Mouse (Mus musculus): ENCODE results near the gene Itga3. TPM values are rescaled to one million over a fixed set of nuclear protein-coding genes. Genes with fewer than 3 reads are reported as not detected.

Gene Itga3
- polyA plus RNA-seq, 1 experiment: 49.4 TPM

DNA sequence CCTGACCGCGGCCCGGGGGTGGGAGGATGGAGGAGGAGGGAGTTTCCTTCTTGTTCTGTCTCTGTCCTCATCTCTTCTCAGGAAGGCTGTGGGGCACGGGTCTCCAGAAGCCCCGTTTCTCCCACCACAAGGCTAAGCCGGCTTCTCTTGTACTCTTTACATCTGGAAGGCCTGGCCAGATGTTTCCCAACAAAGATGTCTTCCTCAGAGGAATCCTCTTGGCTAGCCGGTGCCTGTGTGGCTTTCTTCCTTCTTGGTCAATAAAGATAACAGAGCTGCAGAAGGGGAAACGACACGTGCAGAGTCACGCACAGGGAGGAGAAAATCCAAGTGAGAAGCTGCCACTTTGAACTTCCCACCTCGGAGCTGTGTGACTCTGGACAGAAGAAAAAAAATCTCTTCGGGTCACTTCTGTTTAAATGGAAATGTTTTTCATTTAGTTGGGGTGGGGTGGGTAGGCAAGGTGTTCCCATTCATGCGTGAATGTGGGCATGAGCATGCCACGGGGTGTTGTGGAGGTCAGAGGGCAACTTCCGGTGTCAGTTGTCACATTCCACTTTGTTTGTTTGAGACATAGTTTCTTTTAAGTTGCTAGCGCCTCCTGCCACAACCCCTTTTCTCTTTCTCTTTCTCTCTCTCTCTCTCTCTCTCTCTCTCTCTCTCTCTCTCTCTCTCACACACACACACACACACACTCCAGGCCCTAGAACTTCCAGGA lies 24.6 kb upstream of the Itga3 start:
- TF ChIP-seq POLR2A (IDR thresholded peaks at IDR 0.05; ENCODE audit: borderline replicate concordance, insufficient read depth, low read length) (no peak), CTCF (IDR thresholded peaks at IDR 0.05; ENCODE audit: borderline replicate concordance, insufficient read depth, low read depth, low read length) (no peak)

GRCm38 (mm10) chr11:95100393-95100792 lies 23.8 kb upstream of the Itga3 start:
- Histone ChIP-seq H3K4me3 (replicated peaks; ENCODE audit: insufficient read depth, low read depth, low read length) (no peak overlapping the region), H3K27me3 (ENCODE audit: control insufficient read depth, insufficient read depth, low read length) (no peaks in the 10 kb centered on the region), H3K27ac (ENCODE audit: insufficient read depth, low read length) (no peak overlapping the region), H3K4me1 (ENCODE audit: control insufficient read depth, insufficient read depth, low read length) (no peaks in the 10 kb centered on the region)
- TF ChIP-seq CTCF (IDR thresholded peaks at IDR 0.05; ENCODE audit: borderline replicate concordance, insufficient read depth, low read depth, low read length): no peak
- no peak for TF ChIP-seq POLR2A (IDR thresholded peaks at IDR 0.05; ENCODE audit: borderline replicate concordance, insufficient read depth, low read length)
- no peak for DNase-seq
- 51% methylated on average over 3 of the region's 3 CpGs for WGBS

More for the DNA sequence above, 24.6 kb upstream of the Itga3 start:
- DNase-seq: no peak
- WGBS: 47% methylated on average over 16 of the region's 16 CpGs
- H3K27ac ChIP-seq (ENCODE audit: insufficient read depth, low read length): no peak overlapping the region
- no peak overlapping the region for H3K4me3 ChIP-seq (replicated peaks; ENCODE audit: insufficient read depth, low read depth, low read length)
- H3K4me1 ChIP-seq (ENCODE audit: control insufficient read depth, insufficient read depth, low read length): no peaks in the 10 kb centered on the region
- no peaks in the 10 kb centered on the region for H3K27me3 ChIP-seq (ENCODE audit: control insufficient read depth, insufficient read depth, low read length)

GRCm38 (mm10) chr11:95098346-95099095 lies 21.9 kb upstream of the Itga3 start:
- Histone ChIP-seq H3K4me1 (ENCODE audit: control insufficient read depth, insufficient read depth, low read length) (no peaks in the 10 kb centered on the region), H3K27me3 (ENCODE audit: control insufficient read depth, insufficient read depth, low read length) (no peaks in the 10 kb centered on the region), H3K4me3 (replicated peaks; ENCODE audit: insufficient read depth, low read depth, low read length) (no peak overlapping the region), H3K27ac (ENCODE audit: insufficient read depth, low read length) (no peak overlapping the region)
- 76% methylated on average over 5 of the region's 5 CpGs for WGBS
- no peak for TF ChIP-seq CTCF (IDR thresholded peaks at IDR 0.05; ENCODE audit: borderline replicate concordance, insufficient read depth, low read depth, low read length)
- TF ChIP-seq POLR2A (IDR thresholded peaks at IDR 0.05; ENCODE audit: borderline replicate concordance, insufficient read depth, low read length): no peak
- no peak for DNase-seq

- 45% methylated on average over 6 of the region's 6 CpGs for WGBS
- Histone ChIP-seq H3K27ac (ENCODE audit: insufficient read depth, low read length) (no peak overlapping the region), H3K4me3 (replicated peaks; ENCODE audit: insufficient read depth, low read depth, low read length) (no peak overlapping the region), H3K27me3 (ENCODE audit: control insufficient read depth, insufficient read depth, low read length) (no peaks in the 10 kb centered on the region), H3K4me1 (ENCODE audit: control insufficient read depth, insufficient read depth, low read length) (no peaks in the 10 kb centered on the region)
- no peak for DNase-seq
- no peak for TF ChIP-seq CTCF (IDR thresholded peaks at IDR 0.05; ENCODE audit: borderline replicate concordance, insufficient read depth, low read depth, low read length)
- no peak for TF ChIP-seq POLR2A (IDR thresholded peaks at IDR 0.05; ENCODE audit: borderline replicate concordance, insufficient read depth, low read length)
Measured at GRCm38 (mm10) chr11:95097889-95098288, 21.3 kb upstream of the Itga3 start.

GRCm38 (mm10) chr11:95096608-95097373 lies 20.2 kb upstream of the Itga3 start:
- TF ChIP-seq POLR2A (IDR thresholded peaks at IDR 0.05; ENCODE audit: borderline replicate concordance, insufficient read depth, low read length) (no peak), CTCF (IDR thresholded peaks at IDR 0.05; ENCODE audit: borderline replicate concordance, insufficient read depth, low read depth, low read length) (no peak)
- WGBS: 53% methylated on average over 4 of the region's 4 CpGs
- no peak overlapping the region for H3K4me3 ChIP-seq (replicated peaks; ENCODE audit: insufficient read depth, low read depth, low read length)
- no peaks in the 10 kb centered on the region for H3K27me3 ChIP-seq (ENCODE audit: control insufficient read depth, insufficient read depth, low read length)
- no peak overlapping the region for H3K27ac ChIP-seq (ENCODE audit: insufficient read depth, low read length)
- DNase-seq: no peak
- H3K4me1 ChIP-seq (ENCODE audit: control insufficient read depth, insufficient read depth, low read length): no peaks in the 10 kb centered on the region

DNA sequence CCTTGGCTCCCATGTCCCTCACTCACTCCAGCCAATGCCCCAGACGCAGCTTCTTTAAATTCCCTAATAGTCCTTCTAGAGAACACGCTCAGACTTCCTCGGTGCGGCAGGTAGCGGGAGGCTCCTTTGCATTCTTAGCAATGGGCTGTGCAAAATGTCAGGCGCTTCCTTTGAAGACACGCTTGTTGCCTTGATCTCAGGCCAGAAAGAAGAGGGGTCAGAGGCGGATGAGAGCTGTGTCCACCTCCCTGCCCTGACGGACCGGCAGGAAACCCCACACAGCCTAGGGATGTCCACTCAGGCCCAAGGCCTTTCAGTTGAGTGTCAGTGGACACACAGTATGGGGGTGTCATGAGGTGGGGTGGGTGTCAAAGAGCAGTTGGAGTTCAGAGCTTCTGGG lies 19.0 kb upstream of the Itga3 start:
- TF ChIP-seq POLR2A (IDR thresholded peaks at IDR 0.05; ENCODE audit: borderline replicate concordance, insufficient read depth, low read length) (no peak), CTCF (IDR thresholded peaks at IDR 0.05; ENCODE audit: borderline replicate concordance, insufficient read depth, low read depth, low read length) (no peak)
- no peak for DNase-seq
- WGBS: 76% methylated on average over 10 of the region's 10 CpGs
- H3K4me1 ChIP-seq (ENCODE audit: control insufficient read depth, insufficient read depth, low read length): no peaks in the 10 kb centered on the region
- H3K4me3 ChIP-seq (replicated peaks; ENCODE audit: insufficient read depth, low read depth, low read length): no peak overlapping the region
- no peak overlapping the region for H3K27ac ChIP-seq (ENCODE audit: insufficient read depth, low read length)
- no peaks in the 10 kb centered on the region for H3K27me3 ChIP-seq (ENCODE audit: control insufficient read depth, insufficient read depth, low read length)

DNA sequence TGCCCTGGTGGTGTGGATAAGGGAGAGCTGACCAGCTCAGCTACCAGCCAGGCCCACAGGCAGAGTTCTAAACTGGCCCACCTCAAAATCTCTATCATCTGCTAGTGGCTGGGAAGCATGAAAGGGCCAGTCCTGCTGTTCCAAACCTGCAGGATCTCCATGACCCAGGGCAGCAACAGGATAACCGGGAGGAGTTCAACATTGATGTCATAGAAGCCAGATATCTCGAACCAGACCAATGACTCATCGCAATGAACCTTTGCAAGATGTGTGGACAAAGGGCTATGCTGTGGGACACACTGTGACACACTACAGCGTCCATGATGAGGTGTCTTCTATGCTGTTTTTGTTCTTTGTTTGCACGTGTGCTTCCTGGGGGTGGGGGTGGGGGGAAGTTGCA lies 16.5 kb upstream of the Itga3 start:
- Histone ChIP-seq H3K4me1 (ENCODE audit: control insufficient read depth, insufficient read depth, low read length) (no peaks in the 10 kb centered on the region), H3K4me3 (replicated peaks; ENCODE audit: insufficient read depth, low read depth, low read length) (no peak overlapping the region), H3K27ac (ENCODE audit: insufficient read depth, low read length) (no peak overlapping the region), H3K27me3 (ENCODE audit: control insufficient read depth, insufficient read depth, low read length) (no peaks in the 10 kb centered on the region)
- no peak for DNase-seq
- no peak for TF ChIP-seq POLR2A (IDR thresholded peaks at IDR 0.05; ENCODE audit: borderline replicate concordance, insufficient read depth, low read length)
- TF ChIP-seq CTCF (IDR thresholded peaks at IDR 0.05; ENCODE audit: borderline replicate concordance, insufficient read depth, low read depth, low read length): no peak
- WGBS: 78% methylated on average over 5 of the region's 5 CpGs

Data from cerebellum, adult 2 months (tissue).